Mouse (Mus musculus) embryo, embryonic 10 days (tissue): Measurements from ENCODE around the gene Narfl.

Experiments used
- DNase-seq: peaks from one replicate; pipeline ENCODE4 v3.0.0-alpha.2; 2015; ENCODE audit warnings: low spot score

Narfl gene

GRCm38 (mm10) chr17:25829558-25830017 lies 56.0 kb downstream of the Narfl start:
- DNase-seq = no peak

GRCm38 (mm10) chr17:25830200-25830753 lies 56.7 kb downstream of the Narfl start:
- no peak for DNase-seq

GRCm38 (mm10) chr17:25830806-25831431 lies 57.3 kb downstream of the Narfl start:
- DNase-seq = no peak

GRCm38 (mm10) chr17:25831451-25832281 lies 58.1 kb downstream of the Narfl start:
- DNase-seq = no peak

GRCm38 (mm10) chr17:25832436-25833290 lies 59.1 kb downstream of the Narfl start:
- DNase-seq = peak; percentile 99
